Mouse (Mus musculus) C2C12 (cell line): Measurements from ENCODE around the gene Apeh.

Experiments used
- CTCF ChIP-seq: IDR thresholded peaks from one replicate; pipeline ENCODE4 v1.5.1; 2011; ENCODE audit not compliant: control insufficient read depth, insufficient read depth, insufficient read length
- MAX ChIP-seq: IDR thresholded peaks from one replicate; pipeline ENCODE4 v1.6.1; 2011; ENCODE audit warnings: mild to moderate bottlenecking, control low read depth

GRCm38 (mm10) chr9:108058291-108058690 is 36.1 kb downstream of the Apeh start:
- no peak for TF ChIP-seq CTCF
- TF ChIP-seq MAX: no peak
